Mouse (Mus musculus) liver, adult 2 months (tissue): ENCODE data around the gene Lmln. TPM values are rescaled to one million over a fixed set of nuclear protein-coding genes. Genes with fewer than 3 reads are reported as not detected.
"Not testable (repeated sequence)": the region's sequence is repeated elsewhere in the genome, so short reads cannot be mapped to it uniquely, and the experiment has no call there.

Experiments
- DNase-seq: peaks from one replicate; pipeline ENCODE4 v3.0.0-alpha.2; 2011; ENCODE audit warnings: low read depth, low spot score; ENCODE audit errors: extremely low read depth
- H3K27ac ChIP-seq: fragments of 200-500 bp; replicated peaks from 2 replicates; pipeline ENCODE4 v1.5.1; 2012; ENCODE audit warnings: low read depth, mild to moderate bottlenecking, control low read depth, inconsistent platforms, low read length; ENCODE audit not compliant: insufficient read depth
- H3K27me3 ChIP-seq: fragments of 200-500 bp; 2 replicates; pipeline ENCODE4 v1.6.1; 2012; ENCODE audit warnings: mild to moderate bottlenecking, moderate library complexity, low read length, inconsistent platforms; ENCODE audit not compliant: control insufficient read depth, insufficient read depth
- H3K36me3 ChIP-seq: fragments of 200-500 bp; 2 replicates; pipeline ENCODE4 v1.6.1; 2012; ENCODE audit warnings: low read length, inconsistent platforms; ENCODE audit not compliant: control insufficient read depth, insufficient read depth
- H3K4me1 ChIP-seq: fragments of 200-500 bp; 2 replicates; pipeline ENCODE4 v1.6.1; 2011; ENCODE audit warnings: low read length; ENCODE audit not compliant: control insufficient read depth, insufficient read depth
- H3K4me3 ChIP-seq: fragments of 200-500 bp; 2 replicates; pipeline ENCODE4 v1.5.1; 2011; ENCODE audit warnings: low read depth, mild to moderate bottlenecking, control low read depth, low read length, moderate library complexity; ENCODE audit not compliant: insufficient read depth
- H3K79me2 ChIP-seq: fragments of 200-500 bp; 2 replicates; pipeline ENCODE4 v1.6.1; 2012; ENCODE audit warnings: inconsistent platforms, mild to moderate bottlenecking, low read length, moderate library complexity; ENCODE audit not compliant: control insufficient read depth, insufficient read depth
- H3K9ac ChIP-seq: fragments of 200-500 bp; 2 replicates; pipeline ENCODE4 v1.6.1; 2012; ENCODE audit warnings: low read depth, mild to moderate bottlenecking, control low read depth, inconsistent platforms, low read length
- CTCF ChIP-seq: fragments of 200-500 bp; IDR thresholded peaks from 2 replicates; pipeline ENCODE4 v1.5.1; 2011; ENCODE audit warnings: low read depth, low read length, control low read depth
- POLR2A ChIP-seq: fragments of 200-500 bp; IDR thresholded peaks from 2 replicates; pipeline ENCODE4 v1.6.1; 2011; ENCODE audit warnings: low read length, control low read depth; ENCODE audit not compliant: insufficient read depth; ENCODE audit errors: extremely low read depth
- WGBS: fragments of 180-500 bp; shearing (Covaris S2); methylation state at CpG from one replicate; pipeline ENCODE4 v1.1.7; 2018; 5-methylcytosine and 5-hydroxymethylcytosine counted together
- polyA plus RNA-seq: library from polyadenylated mRNA; depleted of rRNA; stranded (reverse); fragments of >200 nt; gene quantifications from 2 replicates; pipeline ENCODE4 v1.2.3, GENCODE M21; 2012
- total RNA-seq: library from RNA; depleted of rRNA; stranded (reverse); fragments of >200 nt; gene quantifications from 2 replicates; pipeline ENCODE4 v1.2.3, GENCODE M21; 2014

Gene Lmln
- total and polyA plus RNA-seq, 2 experiments, result 0.81 to 1.8 TPM

DNA sequence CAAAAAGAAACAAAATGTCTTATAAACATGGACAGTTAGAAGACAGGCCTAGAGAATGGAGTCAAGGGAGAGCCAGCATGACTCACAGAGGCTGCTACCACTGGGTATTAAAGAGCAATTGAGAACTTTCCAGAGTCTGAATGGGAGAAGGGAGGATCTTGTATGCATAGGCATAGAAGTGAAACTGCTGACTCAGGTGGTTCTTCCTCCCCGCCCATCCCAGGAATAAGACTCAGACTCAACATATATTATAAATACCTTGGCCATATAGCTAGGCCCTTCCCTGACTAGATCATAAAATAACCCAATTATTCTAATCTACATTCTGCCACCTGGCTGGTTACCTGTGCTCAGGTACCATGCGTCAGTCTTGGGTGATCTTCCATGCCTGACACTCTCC, 97.0 kb downstream of the Lmln start:
- Histone ChIP-seq H3K27me3 (no peaks in the 10 kb centered on the region), H3K9ac (no peak overlapping the region), H3K79me2 (no peaks in the 10 kb centered on the region), H3K36me3 (no peaks in the 10 kb centered on the region), H3K4me3 (no peak overlapping the region), H3K27ac (no peak overlapping the region), H3K4me1 (peaks cover 4% of the 10 kb centered on the region; the same call in 1 of the 2 replicates)
- TF ChIP-seq POLR2A (no peak), CTCF (no peak)
- 93% methylated on average over 2 of the region's 2 CpGs for WGBS
- DNase-seq, result no peak

DNA sequence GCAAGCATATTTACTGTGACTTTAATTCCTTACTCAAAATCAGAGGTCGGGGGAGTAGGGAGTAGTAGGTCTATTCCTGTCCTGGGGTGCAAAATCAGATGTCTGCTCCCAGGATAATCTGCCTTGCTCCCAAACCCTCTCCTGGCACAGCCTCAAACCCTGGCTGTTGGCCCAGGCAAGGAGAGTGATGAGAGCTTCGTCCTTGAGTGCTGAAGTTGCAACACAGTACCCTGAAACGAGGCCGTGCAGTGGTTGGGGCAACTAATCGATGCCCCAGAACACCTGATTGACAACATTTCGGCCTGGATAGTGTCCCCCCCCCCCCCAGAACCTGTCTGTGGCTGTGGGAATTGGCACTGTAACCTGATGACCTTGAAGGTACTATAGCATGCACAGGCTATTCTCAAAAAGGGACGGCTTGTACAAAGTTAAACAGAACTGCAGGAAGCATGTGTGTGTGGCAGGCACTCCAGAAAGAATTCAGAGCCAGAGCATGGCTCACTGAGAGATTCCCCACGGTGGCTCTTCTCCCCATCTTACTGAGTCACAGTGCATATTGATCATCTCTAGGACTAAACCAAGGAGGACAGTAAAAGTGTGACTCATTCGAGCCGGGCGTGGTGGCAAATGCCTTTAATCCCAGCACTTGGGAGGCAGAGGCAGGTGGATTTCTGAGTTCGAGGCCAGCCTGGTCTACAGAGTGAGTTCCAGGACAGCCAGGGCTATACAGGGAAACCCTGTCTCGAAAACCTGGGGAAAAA, 101.2 kb downstream of the Lmln start:
- H3K27ac ChIP-seq, result peak overlapping the region; percentile 46
- peak; percentile 91 for DNase-seq
- peaks cover 4% of the 10 kb centered on the region; the same call in 1 of the 2 replicates for H3K4me1 ChIP-seq
- H3K4me3 ChIP-seq, result no peak overlapping the region
- H3K27me3 ChIP-seq, result no peaks in the 10 kb centered on the region
- no peaks in the 10 kb centered on the region for H3K79me2 ChIP-seq
- no peak overlapping the region for H3K9ac ChIP-seq
- 27% methylated on average over 13 of the region's 13 CpGs for WGBS
- H3K36me3 ChIP-seq, result no peaks in the 10 kb centered on the region
- TF ChIP-seq CTCF, result no peak
- TF ChIP-seq POLR2A, result no peak

GRCm38 (mm10) chr16:33166284-33166683, 104.0 kb downstream of the Lmln start:
- peak; percentile 64 for DNase-seq
- 75% methylated on average over 6 of the region's 6 CpGs for WGBS
- H3K36me3 ChIP-seq, H3K27me3 ChIP-seq, H3K4me3 ChIP-seq, H3K9ac ChIP-seq, H3K27ac ChIP-seq, H3K79me2 ChIP-seq: not testable (repeated sequence)
- H3K4me1 ChIP-seq, result peaks cover 12% of the 10 kb centered on the region
- TF ChIP-seq CTCF, result peak; percentile 44

DNA sequence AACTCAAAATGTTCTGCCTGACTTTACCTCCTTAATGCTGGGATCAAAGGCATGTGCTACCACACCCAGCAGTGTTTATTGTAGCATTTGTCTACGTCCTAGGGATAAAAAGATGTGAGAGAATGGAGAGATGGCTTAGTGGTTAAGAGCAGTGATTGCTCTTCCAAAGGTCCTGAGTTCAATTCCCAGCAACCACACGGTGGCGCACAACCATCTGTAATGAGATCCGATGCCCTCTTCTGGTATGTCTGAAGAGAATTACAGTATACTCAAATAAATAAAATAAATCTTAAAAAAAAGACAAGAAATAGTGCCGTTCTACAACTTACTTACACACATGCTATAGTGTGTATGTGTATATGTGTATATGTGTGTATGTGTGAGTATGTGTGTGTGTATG, 105.2 kb downstream of the Lmln start:
- Histone ChIP-seq H3K27ac (no peak overlapping the region), H3K9ac (no peak overlapping the region), H3K36me3 (no peaks in the 10 kb centered on the region), H3K27me3 (no peaks in the 10 kb centered on the region), H3K4me1 (peaks cover 12% of the 10 kb centered on the region), H3K4me3 (no peak overlapping the region), H3K79me2 (no peaks in the 10 kb centered on the region; the same call in 1 of the 2 replicates)
- 55% methylated on average over 5 of the region's 5 CpGs for WGBS
- no peak for DNase-seq
- TF ChIP-seq CTCF, result peak; percentile 46
- TF ChIP-seq POLR2A, result no peak

GRCm38 (mm10) chr16:33169471-33170034, 107.2 kb downstream of the Lmln start:
- Histone ChIP-seq H3K27ac (peak overlapping the region; percentile 91), H3K9ac (peak overlapping the region; percentile 75)
- DNase-seq, result peak; percentile 85

More at GRCm38 (mm10) chr16:33169471-33170034, 107.2 kb downstream of the Lmln start:
- H3K27me3 ChIP-seq, result no peaks in the 10 kb centered on the region
- peak; percentile 56; the same call in 1 of the 2 replicates for TF ChIP-seq POLR2A
- no peak for TF ChIP-seq CTCF
- peaks cover 9% of the 10 kb centered on the region for H3K4me1 ChIP-seq
- no peaks in the 10 kb centered on the region for H3K36me3 ChIP-seq
- no peaks in the 10 kb centered on the region; the same call in 1 of the 2 replicates for H3K79me2 ChIP-seq
- peak overlapping the region; percentile 64 for H3K4me3 ChIP-seq
- WGBS, result 14% methylated on average over 8 of the region's 8 CpGs
